Mouse (Mus musculus) kidney, embryonic 16.5 days (tissue): Measurements from ENCODE around the gene Pde10a. TPM values are rescaled to one million over a fixed set of nuclear protein-coding genes. Genes with fewer than 3 reads are reported as not detected.

Source experiments
- ATAC-seq: fragments of 200-750 bp; cut with Nextera tagmentation; 2 replicates; pipeline ENCODE4 v1.8.0; 2017; ENCODE audit warnings: moderate TSS enrichment; ENCODE audit not compliant: low FRiP score, low TSS enrichment
- H3K27ac ChIP-seq: fragments of 300-500 bp; sonication (generic); 2 replicates; pipeline ENCODE4 v1.5.1; 2014; ENCODE audit warnings: low read length
- H3K27me3 ChIP-seq: fragments of 300-500 bp; sonication (generic); 2 replicates; pipeline ENCODE4 v1.6.1; 2014; ENCODE audit warnings: low read length, control low read depth, mixed read lengths; ENCODE audit not compliant: insufficient read depth
- H3K36me3 ChIP-seq: fragments of 300-500 bp; sonication (generic); 2 replicates; pipeline ENCODE4 v1.6.1; 2014; ENCODE audit warnings: low read length, control low read depth, mixed read lengths; ENCODE audit not compliant: insufficient read depth
- H3K4me1 ChIP-seq: fragments of 300-500 bp; sonication (generic); 2 replicates; pipeline ENCODE4 v1.6.1; 2014; ENCODE audit warnings: low read length, control low read depth, mixed read lengths; ENCODE audit not compliant: insufficient read depth
- H3K4me2 ChIP-seq: fragments of 300-500 bp; sonication (generic); replicated peaks from 2 replicates; pipeline ENCODE4 v1.6.1; 2014; ENCODE audit warnings: low read depth, low read length
- H3K4me3 ChIP-seq: fragments of 300-500 bp; sonication (generic); 2 replicates; pipeline ENCODE4 v1.5.1; 2014; ENCODE audit warnings: mild to moderate bottlenecking, low read length
- H3K9ac ChIP-seq: fragments of 300-500 bp; sonication (generic); replicated peaks from 2 replicates; pipeline ENCODE4 v1.6.1; 2014; ENCODE audit warnings: low read length
- H3K9me3 ChIP-seq: fragments of 300-500 bp; sonication (generic); 2 replicates; pipeline ENCODE4 v1.6.1; 2016; ENCODE audit warnings: low read length, control low read depth
- WGBS: fragments of 180-500 bp; shearing (Covaris S2); extraction: QIAGEN DNeasy Blood & Tissue Kit; methylation state at CpG from one replicate; pipeline ENCODE4 v1.1.7; 2014; 5-methylcytosine and 5-hydroxymethylcytosine counted together
- polyA plus RNA-seq: library from polyadenylated mRNA; unstranded; fragments of >200 nt; fragmentation: Nextera tagmentation; extraction: Ambion mirVana; gene quantifications from 2 replicates; pipeline ENCODE4 v1.2.1, GENCODE M21; 2015

Gene Pde10a
- polyA plus RNA-seq, 1 experiment from 2014 or later = 1.3 TPM

DNA sequence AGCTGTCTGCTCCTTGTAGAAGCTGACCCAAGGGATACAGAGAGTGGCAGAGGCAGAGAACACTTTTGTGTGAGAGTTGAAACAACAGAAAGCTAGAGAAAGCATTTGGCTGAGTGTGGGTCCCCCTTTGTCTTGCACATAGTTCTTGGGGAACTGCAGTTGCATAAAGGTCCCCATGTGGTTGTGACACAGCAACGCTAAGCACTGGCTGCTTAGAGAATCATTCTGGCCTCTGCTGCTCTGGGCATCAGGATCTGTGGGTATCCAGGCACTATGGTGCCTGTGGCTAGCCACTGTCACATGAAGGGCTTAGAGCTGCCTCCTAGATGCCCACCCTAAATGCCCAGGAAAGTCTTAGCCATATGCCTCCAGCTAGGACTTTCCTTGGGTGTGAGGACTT lies 27.0 kb upstream of the Pde10a start:
- Histone ChIP-seq H3K9ac (no peak overlapping the region), H3K27ac (no peak overlapping the region), H3K4me1 (no peaks in the 10 kb centered on the region), H3K4me3 (no peak overlapping the region), H3K9me3 (no peaks in the 10 kb centered on the region), H3K4me2 (no peak overlapping the region), H3K36me3 (no peaks in the 10 kb centered on the region), H3K27me3 (peaks cover 6% of the 10 kb centered on the region)
- ATAC-seq = no peak
- WGBS = 80% methylated on average over 1 of the region's 1 CpGs

DNA sequence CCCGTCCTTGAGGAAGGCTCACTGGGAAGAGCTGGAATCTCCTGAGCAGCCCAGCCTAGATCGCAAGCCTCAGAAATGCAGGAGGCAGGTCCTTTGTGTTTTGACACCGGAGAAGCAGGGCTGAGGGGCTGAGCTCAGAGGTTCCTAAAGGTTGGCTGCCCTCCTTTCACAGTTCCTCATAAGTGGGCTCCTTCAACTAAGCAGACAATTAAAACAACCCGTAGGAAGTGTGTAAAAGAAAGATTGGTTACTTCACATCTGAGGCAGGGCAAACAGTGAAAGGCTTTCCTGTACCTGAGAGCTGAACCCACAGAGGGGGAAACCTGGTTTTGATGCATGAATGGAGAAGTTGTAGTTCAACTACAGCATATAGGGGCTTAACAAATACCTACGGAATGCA lies 26.5 kb upstream of the Pde10a start:
- WGBS = 34% methylated on average over 5 of the region's 5 CpGs
- H3K9me3 ChIP-seq = no peaks in the 10 kb centered on the region
- H3K4me3 ChIP-seq = no peak overlapping the region
- H3K36me3 ChIP-seq = no peaks in the 10 kb centered on the region
- no peak for ATAC-seq
- no peak overlapping the region for H3K4me2 ChIP-seq
- no peaks in the 10 kb centered on the region for H3K4me1 ChIP-seq
- H3K27ac ChIP-seq = no peak overlapping the region
- peaks cover 6% of the 10 kb centered on the region for H3K27me3 ChIP-seq
- no peak overlapping the region for H3K9ac ChIP-seq

DNA sequence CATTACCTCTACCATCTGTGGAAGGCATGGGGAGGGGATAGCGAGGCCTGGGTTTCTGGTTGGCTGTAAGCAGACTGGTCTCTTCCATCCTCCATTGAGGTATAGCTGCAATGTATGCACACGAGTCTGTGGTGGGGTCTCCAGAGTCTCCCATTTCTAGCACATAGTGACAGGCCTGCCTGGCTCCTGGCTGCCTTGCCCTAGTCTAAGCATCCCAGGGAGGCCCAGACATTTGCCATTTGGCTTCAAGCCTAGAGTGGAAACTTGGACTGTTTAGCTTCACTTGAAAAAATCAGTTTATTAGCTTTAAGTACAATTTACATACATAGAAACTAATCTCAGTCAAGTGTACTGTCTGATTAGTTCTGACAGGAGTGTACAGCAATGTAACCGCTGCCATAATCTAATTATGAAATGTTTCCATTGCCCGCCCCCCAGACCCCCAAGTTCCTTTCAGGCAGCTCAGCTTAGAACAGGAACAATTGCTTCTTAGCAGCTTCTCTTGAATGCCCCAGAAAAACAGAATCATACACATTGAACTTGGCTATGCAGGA lies 25.5 kb upstream of the Pde10a start:
- Histone ChIP-seq H3K27me3 (peaks cover 6% of the 10 kb centered on the region), H3K9me3 (no peaks in the 10 kb centered on the region), H3K9ac (no peak overlapping the region), H3K4me1 (no peaks in the 10 kb centered on the region), H3K4me3 (no peak overlapping the region), H3K27ac (no peak overlapping the region), H3K4me2 (no peak overlapping the region), H3K36me3 (no peaks in the 10 kb centered on the region)
- 76% methylated on average over 4 of the region's 4 CpGs for WGBS
- ATAC-seq = no peak

DNA sequence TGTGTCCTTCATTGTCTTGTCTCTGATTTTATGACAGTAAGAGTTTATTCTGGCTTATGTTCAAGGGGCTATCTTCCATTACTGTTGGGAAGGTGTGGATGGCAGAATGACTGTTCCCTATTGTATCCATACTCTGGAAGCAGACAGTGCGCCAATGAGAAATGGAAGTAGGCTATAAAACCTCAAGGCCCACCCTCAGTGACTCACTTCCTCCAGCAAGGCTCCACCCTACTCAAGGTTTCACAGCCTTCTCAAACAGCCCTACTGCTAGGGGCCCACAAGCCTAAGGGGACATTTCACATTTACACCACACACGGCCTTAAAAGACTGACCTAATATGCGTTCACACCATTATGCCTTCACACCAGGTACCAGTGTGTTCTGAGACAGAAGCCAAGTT lies 20.8 kb upstream of the Pde10a start:
- Histone ChIP-seq H3K4me1 (peaks cover 27% of the 10 kb centered on the region), H3K27ac (no peak overlapping the region), H3K27me3 (peaks cover 9% of the 10 kb centered on the region; the same call in 1 of the 2 replicates), H3K4me3 (no peak overlapping the region), H3K9ac (no peak overlapping the region), H3K36me3 (no peaks in the 10 kb centered on the region), H3K4me2 (no peak overlapping the region), H3K9me3 (no peaks in the 10 kb centered on the region)
- 87% methylated on average over 3 of the region's 3 CpGs for WGBS
- no peak for ATAC-seq

DNA sequence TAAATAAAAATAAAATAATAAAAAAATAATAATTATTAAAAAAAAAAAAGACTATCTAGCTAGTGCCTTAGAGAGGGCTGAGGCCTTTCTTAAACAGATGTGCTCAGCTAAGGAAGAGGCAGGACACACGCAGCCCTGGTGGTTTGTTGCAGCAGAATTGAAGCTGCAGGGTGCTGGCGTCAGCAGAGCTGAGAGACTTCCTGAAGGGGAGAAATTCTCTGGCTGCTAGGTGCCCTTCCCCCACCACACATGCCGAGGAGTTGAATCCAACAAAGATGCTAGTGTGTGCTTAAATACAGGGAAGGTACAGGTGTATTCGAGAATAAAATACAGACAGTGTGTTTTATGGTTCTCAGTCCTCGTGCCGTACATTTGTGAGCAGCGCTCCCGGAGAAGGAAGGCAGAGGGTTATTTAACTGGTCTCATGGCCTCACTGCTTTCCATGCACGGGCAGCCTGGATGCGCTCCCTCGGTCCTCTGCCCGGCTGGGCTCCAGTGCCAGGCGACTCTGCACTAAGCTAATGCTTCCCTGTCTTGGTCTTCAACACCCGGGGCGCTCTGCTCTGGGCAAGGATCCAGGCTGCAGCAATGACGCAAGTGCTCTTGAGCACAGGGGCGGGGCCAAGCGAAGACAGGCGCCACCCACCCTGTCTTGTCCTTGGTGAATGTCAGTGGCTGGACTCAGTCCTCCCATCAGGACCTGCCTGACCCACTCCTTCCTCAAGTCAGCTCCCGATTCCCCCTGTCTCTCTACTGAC lies 19.3 kb upstream of the Pde10a start:
- Histone ChIP-seq H3K9me3 (no peaks in the 10 kb centered on the region), H3K4me3 (peak overlapping the region; percentile 39), H3K4me1 (peaks cover 27% of the 10 kb centered on the region), H3K9ac (peak overlapping the region; percentile 53), H3K27me3 (peaks cover 9% of the 10 kb centered on the region; the same call in 1 of the 2 replicates), H3K4me2 (peak overlapping the region; percentile 67), H3K27ac (peak overlapping the region; percentile 54; the same call in 1 of the 2 replicates), H3K36me3 (no peaks in the 10 kb centered on the region)
- WGBS = 1% methylated on average over 20 of the region's 20 CpGs
- peak; percentile 75 for ATAC-seq

DNA sequence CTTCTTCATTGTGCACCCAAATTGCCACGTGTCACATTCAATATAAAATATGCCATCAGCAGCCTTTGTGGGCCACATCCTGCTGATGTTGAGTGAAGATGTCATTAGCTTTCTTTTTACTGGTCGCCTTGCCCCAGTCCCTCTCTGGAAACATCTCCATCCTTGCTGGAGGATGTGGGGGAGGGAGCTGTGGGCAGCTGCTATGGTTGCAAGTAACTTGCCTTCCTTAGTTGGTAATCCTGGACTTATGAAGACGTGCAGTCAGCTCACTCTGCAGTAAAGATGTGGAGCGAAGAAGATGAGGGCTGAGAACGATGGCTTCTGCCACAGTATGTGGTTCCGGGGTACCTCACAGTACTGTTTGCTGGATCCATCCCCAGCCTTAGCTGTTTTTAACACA lies 18.4 kb upstream of the Pde10a start:
- WGBS = 48% methylated on average over 6 of the region's 6 CpGs
- Histone ChIP-seq H3K4me1 (peaks cover 27% of the 10 kb centered on the region), H3K36me3 (no peaks in the 10 kb centered on the region), H3K27me3 (peaks cover 9% of the 10 kb centered on the region; the same call in 1 of the 2 replicates), H3K4me3 (no peak overlapping the region), H3K9me3 (no peaks in the 10 kb centered on the region), H3K9ac (no peak overlapping the region), H3K27ac (no peak overlapping the region), H3K4me2 (no peak overlapping the region)
- no peak for ATAC-seq

DNA sequence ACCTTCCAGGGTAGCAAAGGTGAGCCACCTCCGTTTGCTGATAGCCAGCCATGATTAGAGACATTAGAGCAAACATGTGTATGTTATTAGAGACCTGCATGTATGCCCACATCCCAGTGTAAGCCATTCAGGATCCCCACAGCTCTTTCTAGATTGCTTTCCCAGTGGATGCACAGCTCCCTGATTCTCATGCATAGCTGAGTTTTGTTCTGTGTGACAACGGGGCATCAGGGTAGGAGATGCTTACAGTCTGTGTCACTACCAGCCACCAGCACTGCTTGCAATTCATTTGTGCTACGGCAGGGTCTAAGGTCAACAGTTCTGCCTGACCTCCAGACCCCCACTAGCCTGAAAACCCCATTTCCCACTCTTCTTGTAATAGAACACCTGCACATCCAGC lies 17.5 kb upstream of the Pde10a start:
- Histone ChIP-seq H3K4me2 (peak overlapping the region; percentile 47), H3K36me3 (no peaks in the 10 kb centered on the region), H3K27ac (no peak overlapping the region), H3K4me1 (peaks cover 27% of the 10 kb centered on the region), H3K4me3 (no peak overlapping the region), H3K27me3 (peaks cover 9% of the 10 kb centered on the region; the same call in 1 of the 2 replicates), H3K9me3 (no peaks in the 10 kb centered on the region), H3K9ac (no peak overlapping the region)
- 2% methylated on average over 3 of the region's 3 CpGs for WGBS
- ATAC-seq = no peak; the same call in 1 of the 2 replicates

DNA sequence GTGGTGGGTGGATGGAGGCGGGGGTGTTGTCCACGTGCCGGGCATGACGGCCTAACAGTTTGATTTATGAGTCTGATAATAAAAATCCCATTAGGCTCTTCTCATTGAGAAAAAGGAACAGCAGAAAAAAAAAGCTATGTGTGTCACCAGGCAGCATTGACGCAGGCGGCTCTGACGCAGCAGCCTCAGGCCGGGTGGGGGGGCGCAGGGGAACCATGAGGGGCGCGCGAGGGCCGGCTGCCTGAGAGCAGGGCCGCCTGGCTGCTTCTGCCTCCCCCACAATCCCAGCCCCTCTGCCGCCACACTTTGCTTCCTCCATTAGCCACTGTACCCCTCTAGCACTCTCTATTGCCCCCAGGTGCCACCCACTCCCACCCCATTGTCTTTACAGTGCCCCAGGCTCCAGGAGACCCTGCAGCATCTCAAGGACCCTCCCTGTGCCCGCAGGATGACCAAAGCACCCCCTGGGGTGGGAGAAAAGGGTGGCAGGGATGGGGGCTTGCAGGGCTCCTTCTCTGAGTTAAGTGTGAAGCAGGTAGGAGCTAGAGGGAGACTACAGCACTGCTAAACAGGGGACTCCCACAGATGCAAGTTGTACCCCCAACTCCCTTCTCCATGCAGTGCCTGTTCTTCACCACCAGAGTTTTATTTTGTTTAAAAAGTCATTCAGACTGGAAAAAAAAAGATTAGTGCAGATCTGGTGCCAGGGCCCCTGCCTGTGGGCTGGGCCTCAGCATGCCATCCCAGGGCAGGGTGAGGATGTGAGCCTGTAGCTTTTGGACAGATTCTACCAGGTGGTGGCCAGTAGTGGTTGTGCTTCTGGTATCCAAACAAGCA lies 16.6 kb upstream of the Pde10a start:
- WGBS = 2% methylated on average over 16 of the region's 16 CpGs
- Histone ChIP-seq H3K9me3 (no peaks in the 10 kb centered on the region), H3K27me3 (peaks cover 9% of the 10 kb centered on the region; the same call in 1 of the 2 replicates), H3K36me3 (no peaks in the 10 kb centered on the region), H3K4me1 (peaks cover 27% of the 10 kb centered on the region), H3K9ac (peak overlapping the region; percentile 51), H3K4me3 (peak overlapping the region; percentile 12; the same call in 1 of the 2 replicates), H3K27ac (peak overlapping the region; percentile 6; the same call in 1 of the 2 replicates), H3K4me2 (peak overlapping the region; percentile 47)
- ATAC-seq = peak; percentile 90

DNA sequence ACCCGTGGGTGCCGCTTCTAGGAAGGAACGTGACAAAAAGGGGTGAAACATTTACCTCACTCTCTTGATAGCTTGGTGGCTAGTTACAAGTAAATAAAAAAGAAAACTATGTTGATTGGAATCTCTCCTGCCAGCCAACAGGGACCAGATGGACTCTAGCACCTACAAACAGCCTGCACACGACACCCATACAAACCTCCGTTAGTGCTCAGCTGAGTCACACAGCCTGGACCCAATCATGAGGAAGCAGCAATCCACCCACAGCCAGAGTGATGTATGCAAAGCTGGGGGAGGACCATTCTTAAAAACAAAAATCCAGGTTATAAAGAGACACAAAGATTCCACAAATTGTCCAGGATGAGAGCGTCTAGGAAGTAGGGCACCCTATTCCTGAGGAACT lies 9.2 kb upstream of the Pde10a start:
- H3K27ac ChIP-seq = no peak overlapping the region
- no peaks in the 10 kb centered on the region; the same call in 1 of the 2 replicates for H3K27me3 ChIP-seq
- H3K4me2 ChIP-seq = no peak overlapping the region
- H3K36me3 ChIP-seq = no peaks in the 10 kb centered on the region
- H3K4me3 ChIP-seq = no peak overlapping the region
- no peaks in the 10 kb centered on the region for H3K9me3 ChIP-seq
- WGBS = 70% methylated on average over 6 of the region's 6 CpGs
- H3K4me1 ChIP-seq = no peaks in the 10 kb centered on the region
- no peak for ATAC-seq
- no peak overlapping the region for H3K9ac ChIP-seq
